Mouse (Mus musculus): ENCODE data around the gene Tbc1d19.

The Tbc1d19 gene

DNA sequence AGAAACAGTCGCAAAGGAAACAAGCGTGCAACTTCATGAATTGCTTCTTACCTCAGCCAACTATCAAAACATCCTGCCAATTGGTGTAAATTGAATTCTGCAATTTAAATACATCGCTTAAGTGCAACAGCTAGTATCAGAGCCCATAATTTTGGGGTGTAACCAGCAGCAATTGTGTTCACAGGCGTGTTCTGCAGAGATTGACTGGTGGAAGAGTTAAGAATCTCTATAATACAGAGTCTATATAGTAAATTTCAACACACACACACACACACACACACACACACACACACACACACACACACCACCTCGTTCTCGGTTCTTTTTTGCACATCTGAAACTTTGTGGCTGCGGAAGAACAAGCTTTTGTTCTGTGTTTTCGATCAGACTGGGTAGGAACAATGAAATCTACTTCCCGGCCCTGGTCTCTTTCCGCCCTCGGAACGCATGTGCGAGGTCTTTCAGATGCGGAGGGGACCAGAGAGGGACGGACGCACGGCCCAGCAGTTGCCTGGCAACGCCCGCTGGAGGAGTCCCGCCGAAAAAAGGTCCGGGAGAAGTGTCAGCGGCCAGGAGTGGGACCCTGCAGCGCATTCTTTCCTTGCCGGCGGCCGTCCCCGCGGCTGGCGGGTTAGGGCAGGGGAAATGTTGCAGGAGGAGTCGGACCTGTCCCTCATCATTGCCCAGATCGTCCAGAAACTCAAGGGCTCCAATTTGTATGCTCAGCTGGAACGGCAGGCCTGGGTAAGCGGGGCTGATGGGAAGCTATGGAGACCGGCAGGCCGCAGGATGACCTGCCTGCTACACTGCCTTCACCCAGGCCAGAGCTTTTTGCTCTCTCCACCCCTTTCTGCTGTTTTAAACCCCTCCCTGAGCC, at the start of gene Tbc1d19:
Gene Tbc1d19 (plus strand): TSS at position 492 of the 877 bp plus-strand sequence.
- peak; percentile 91 for DNase-seq

DNA sequence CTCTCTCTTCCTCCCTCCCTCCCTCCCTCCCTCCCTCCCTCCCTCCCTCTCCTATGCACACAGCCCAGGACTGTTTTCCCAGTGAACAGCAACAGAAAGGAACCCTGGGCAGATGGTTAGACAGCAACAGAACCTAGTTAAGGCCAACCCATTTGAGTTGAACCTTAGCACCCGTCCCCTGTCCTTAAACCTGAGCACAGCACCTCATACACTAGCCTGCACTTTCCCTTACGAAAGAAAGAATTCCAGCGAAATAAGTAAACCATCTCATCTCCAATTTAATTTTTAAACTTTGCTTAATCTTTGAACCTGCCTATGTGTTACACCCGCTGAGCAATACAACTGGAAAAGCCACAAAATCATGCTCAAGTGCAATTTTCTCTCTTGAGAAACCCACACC, 49.5 kb upstream of the Tbc1d19 start:
- DNase-seq = peak; percentile 60

DNA sequence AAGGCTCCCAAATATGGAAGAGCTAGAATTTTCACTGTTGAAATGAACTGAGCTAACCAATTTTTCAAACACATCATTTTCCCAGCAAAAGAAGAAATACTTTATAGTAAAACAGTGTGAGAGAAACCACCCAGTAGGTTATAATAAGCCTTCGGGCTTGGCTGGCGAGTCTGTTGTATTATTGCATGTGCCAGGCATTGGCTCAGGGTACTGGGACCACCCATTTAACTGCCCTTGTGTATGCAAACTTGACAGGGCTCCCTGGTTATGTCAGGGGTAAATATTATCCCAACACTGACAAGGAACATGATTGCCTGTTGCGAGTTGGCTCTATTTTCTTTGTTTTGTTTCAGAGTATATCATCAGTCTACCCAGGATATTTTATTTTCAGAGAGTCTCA, 48.5 kb upstream of the Tbc1d19 start:
- peak; percentile 27 for DNase-seq

DNA sequence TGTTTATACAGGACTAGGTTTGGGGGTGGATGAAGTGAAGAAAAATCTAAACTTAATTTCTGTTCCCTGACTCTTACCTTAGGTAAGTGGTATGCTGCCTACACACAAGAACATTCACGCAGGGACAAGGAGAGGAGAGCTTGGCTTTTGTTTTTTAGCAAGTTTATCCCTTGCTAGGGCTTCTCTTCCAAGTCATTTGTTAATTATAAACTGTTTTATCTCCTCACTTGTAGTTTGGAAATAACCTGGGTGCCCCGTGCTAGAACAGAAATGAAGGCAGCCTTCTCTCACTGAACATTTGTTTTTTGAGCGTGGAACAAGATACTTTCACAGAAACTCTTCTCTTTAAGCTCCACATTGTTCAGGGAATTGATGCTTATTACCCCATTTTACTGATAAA, 48.1 kb upstream of the Tbc1d19 start:
- DNase-seq = no peak

DNA sequence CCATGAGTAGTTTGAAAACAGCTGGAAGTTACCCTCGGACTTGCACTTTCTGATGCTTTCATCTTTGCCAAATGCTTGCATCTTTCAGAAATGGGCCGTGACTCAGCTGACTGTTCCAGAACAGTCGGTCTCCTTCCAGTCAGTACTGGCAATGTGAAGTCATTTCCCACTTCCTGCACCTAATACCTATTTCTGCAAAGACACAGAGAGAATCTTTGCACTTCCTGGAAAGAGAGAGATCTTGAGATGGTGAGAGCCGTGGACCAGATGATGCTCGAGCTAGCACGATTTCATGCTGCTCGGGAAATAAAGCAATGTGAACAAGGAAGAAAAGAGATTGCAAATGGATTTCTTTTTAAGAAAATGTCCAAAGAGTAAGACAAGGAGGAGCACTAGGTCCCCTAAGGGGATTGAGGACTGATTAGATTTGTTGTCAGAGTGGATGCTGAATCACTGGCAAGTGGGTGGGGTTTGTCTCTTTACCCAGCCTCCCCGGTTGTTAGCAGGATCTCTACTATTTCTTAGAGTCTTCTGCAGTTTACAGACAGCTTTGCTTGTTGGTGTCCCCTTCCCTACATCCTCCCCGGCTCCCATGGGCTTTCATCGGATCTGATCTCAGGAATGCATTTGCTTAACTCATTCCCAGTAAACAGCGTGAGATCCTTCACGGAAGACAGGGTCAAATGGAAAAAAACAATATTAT, 24.4 kb upstream of the Tbc1d19 start:
- DNase-seq = no peak

DNA sequence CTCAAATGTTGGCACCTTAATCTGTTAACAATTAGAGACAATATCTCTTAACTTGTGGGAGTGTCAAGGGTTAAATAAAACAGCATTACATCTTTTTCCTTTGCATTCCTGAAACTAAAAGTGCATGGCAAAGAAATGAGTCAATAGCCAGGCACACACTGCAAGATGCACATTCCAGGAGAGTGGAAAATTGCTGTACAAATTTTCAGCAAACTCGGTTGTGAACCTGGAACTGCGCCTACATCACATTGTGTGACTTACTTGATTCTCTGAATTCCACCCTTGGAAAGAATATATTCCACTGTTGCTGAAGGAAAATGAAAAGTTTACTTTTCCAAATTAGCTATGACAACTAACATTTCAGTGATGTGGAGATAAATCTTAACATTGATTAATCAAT, 8.0 kb upstream of the Tbc1d19 start:
- no peak for DNase-seq

DNA sequence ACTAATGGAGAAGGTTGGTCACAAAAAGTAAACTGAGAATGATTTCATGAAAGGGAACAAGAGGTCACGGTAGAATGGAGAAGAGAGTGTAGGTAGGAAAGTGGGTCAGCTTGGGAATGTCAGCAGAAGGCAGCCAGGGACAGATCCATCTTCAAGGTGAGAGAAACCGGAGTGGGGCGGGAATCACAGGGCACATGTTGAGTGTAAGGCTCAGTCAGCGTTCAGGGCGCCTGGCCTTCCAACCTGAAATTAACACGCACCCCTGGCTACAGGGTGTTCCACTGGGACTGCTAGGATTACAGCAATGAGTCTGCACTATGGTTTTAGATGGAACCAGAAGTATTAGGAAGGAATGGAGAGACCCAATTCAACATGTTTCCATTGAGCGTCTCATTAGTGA, 10.3 kb downstream of the Tbc1d19 start:
- no peak for DNase-seq

DNA sequence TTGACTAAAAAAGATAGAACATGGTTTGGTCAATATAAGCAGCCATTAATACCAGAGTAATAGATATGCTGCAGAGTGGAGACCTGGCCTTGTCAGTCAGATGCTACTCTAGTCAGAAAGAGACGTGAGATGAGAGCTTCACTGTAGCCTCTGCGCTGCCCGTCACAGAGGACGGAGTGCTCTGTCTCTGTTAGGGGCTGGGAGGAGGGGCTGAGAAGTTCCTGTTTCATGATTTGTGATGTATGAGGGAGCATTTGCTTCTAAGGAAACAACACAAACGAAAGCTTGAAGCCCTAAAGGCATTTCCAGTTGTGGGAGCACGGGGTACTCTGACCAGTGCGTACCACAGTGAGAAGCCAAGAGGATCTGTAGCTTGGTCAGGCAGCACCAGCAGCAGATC, 16.5 kb downstream of the Tbc1d19 start:
- DNase-seq = no peak

DNA sequence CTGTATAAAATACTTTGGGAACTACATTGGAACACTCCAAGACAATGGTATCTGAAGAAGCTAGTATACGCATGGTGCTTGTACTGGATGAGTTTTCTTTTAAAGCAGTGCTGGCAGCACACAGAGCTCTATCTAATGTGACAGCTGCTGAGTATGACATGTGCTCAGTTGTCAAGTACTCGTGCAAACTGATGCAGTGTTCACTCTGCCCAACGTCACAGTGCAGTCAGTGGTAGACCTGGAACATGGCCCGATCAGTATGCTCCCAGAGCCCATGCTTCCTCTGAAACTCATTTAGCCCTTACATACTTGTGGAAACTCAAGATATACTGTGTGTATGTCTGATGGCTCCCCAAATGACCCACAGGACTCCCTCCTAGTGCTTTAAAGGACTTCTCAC, 25.1 kb downstream of the Tbc1d19 start:
- no peak for DNase-seq

DNA sequence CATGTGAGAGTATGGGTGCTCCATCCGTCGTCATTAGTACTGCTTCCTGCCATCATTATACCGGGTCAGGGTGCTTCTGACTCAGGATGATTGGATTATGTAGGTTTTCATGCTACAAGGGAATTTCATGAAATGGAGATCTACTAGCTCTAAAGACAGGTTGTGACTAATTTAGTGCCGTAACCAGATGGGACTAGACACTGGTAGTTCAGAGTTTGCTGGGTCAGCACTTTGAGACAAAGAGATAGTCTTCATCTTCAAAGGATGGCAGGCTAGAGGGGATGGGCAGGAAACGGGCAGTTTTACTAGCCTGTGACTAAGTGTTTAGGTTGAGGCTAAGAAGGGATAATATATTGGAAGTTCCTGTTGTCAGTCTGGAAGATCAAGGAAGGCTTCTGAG, 31.9 kb downstream of the Tbc1d19 start:
- no peak for DNase-seq

DNA sequence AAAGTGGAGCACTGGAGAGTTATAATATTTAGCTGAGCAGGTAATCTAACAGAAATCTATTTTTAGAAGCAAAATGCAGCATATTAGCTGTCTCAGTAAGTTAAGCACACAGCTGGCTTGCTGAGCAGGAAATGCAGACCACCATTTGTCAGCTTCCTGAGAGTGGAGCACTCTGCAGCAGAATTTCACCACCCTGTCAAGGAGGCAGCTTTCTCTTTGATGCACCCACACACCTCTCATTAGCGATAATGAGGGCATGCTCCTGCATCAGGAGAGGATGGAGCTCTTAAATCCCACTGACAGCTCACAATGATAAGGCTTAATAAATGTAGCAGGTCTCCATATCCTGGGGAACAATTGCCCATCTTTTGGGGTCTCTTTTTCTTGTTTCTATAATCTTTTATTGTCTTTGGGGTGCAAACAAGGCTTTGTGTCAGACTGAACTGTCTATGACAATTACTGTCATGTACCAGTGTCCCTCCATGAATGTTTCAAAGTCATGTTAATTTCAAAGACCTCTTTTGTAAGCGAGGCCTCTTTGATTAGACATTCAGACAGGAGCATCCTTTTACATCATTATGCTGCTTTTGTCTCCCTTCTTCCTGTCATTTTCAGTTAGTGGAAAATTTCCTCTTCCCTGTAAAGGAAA, 39.0 kb downstream of the Tbc1d19 start:
- no peak for DNase-seq

DNA sequence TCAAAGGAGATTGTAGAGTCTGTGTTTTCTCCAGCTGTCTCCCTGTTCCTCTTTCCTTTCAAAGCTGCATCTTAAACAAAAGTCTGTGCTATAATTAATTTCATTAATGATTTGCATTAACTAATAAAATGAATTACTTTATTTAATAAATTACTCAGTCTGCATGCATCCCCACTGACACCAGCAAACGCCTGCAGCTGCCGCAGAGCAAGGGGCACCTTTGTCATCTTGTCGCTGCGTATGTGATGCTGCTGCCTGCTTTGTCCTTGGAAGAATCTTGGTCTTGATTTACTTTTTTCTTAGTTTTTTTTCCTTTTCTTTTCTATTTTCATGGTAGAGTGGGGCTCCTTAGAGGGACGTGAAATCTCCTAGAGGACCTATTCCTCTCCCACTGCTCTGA, 43.2 kb downstream of the Tbc1d19 start:
- DNase-seq = no peak

DNA sequence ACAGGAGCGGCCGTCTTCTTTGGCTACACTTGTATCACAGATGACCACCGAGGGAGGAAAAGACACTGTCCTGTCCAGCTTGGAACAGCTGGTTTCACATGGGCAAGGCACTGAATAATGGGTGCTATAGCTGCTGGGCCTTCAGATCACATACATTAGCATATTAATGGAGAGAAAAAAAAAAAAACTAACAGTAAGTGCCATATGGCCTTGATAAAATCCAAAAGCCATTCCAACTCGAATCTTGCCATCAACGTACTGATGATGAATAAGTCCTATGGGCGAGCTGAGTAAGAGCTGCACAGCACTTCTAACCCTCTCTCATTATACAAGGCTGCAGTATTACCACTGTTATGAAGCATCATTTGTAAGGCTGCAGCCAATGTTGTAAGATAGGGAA, 45.2 kb downstream of the Tbc1d19 start:
- no peak for DNase-seq

DNA sequence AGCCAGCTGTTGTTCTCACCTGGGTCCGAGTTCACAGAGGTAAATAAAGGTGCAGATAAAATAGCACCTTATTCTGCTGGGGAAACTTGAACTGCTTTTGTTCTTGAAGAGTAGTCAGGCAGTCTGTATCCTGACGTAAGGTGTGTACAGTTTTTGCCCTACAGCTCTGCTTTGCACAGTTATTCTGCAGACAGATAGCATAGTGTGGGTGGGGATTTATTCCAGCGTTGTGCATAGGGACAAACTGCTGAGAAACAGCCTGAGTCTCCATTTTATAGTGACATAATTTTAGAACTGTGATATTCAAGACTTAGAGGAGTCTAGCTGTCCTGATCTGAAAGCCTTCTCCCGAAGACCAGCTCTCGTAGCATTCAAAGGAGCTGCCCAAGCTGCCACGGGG, 46.6 kb downstream of the Tbc1d19 start:
- no peak for DNase-seq

DNA sequence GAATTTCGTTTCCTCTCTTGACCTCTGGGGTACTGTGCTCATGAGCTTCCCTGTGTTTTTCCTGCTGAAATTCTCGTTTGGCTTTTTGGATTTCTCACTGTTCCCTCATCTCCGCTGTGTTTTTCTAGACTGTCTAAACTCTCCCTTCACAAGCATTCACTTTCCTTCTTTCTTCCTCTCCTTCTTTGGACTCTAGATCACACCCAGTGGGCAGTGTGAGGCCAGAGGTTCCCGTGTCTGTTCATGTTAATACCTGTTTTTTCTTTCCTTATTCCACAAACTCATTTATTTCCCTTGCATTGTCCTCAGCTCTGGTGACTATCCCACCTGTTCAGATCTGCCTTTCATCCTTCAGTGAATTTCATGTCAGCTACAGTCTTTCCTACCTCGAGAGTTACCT, 55.7 kb downstream of the Tbc1d19 start:
- no peak for DNase-seq

DNA sequence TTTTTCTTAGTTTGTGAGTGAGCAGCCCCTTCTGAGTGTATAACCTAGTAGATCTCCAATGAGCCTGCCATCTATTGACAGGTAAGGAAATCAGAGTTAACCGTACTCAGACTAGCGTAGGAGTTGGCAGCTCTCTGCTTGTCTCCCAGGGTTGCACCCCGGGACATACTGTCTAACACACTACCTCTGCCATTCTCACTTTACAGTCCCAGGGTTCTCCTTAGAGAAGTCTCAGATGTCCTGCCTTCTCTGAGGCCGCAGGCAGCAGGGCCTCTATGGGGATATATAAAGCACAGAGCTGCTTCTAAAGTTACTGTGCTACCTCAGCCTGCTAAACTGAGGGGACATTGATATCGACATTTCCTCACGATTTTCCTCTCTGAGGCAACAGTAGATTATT, 56.6 kb downstream of the Tbc1d19 start:
- DNase-seq = no peak

DNA sequence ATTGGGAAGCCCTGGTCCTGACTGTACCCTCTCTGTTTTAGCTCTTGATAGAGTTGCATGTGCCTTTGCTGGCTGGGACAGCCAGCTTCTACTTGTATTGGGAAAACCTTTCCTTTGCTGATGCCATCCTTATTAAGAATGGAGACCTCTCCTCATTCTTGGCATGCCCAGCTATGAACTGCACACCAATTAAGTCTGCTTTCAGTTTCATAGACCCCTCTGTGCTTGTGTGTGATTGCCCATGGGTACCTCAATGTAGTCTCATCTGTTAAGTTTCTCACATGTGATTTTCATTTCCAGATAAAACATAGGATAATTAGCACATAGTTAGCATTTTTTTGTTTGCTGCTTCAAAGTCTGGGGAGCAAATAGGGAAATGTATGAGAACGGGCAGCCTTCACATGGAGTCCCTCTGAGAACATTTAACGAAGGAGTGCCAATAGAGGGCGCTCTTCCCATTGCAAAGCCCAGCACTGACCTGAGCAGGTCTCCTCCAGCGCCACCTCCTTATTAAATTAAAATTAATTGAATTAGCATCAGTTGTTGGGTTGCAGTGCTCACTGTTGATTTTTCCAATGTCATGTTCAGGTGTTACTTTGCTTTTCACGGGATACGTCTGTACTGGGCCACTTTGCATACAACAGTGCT, 62.4 kb downstream of the Tbc1d19 start:
- DNase-seq = peak; percentile 75

DNA sequence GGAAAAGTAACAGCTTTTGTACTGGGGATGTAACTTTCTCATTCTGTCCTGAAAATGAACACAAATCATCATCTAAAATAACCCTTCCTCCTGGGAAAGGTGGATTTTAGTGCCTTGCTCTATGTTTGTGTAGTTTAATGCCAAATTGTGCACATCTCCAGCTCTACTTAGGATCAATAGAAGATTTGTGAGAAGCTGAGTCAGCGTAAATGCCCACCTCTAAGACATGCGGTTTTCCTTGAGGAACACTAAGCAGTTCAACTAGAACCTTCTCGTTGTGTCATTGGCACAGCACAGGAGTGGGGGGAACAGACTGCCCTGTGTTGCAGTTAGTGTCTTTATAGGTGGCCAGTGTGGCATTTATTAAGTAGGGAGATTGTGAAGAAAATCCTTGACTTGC, 65.6 kb downstream of the Tbc1d19 start:
- DNase-seq = no peak

DNA sequence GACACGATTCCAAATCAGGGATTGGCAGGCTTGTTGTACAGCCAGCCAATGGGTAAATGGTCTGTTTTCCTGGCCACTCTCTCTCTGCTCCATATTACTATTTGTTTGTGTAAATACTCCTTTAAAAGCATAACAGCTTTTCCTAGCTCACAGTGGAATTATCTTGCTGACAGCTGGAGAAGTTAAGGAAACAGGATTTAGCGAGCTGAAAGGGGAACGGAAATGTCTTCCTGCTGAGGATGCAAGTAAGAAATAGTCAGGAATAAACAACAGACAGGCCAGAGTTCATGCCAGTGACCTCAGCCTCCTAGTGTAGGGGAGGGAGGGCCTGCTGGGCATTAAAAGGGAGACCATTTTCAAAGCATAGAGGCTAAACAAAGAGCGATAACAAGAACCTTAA, 71.3 kb downstream of the Tbc1d19 start:
- DNase-seq = peak; percentile 67

DNA sequence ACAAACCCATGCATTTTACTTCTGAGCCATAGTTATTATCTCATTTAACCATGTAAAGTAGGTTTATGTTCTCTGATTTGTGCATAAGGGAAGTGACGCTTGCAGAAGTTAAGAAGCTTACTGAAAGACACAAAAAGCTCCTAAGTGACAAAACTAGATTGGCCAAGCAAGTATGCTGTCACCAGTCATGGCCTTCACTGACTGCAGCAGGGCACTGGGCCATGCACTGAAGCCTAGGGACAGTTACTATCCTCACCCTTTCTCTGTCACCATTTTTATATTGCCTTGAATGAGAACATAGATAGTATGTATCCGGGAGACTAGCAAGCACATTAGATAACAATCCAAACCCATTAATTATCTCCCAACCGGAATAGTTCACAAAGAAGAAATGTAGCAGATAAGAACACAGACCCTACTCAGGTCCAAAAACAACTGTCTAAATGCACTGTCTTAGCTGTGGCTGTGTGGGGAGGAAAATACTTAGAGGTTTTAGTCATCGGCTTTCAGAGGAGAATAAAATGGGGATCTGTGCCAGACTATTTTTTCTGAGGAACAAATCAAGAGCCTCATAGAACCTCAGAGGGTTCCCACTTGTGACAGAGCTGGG, 72.1 kb downstream of the Tbc1d19 start:
- peak; percentile 30 for DNase-seq

DNA sequence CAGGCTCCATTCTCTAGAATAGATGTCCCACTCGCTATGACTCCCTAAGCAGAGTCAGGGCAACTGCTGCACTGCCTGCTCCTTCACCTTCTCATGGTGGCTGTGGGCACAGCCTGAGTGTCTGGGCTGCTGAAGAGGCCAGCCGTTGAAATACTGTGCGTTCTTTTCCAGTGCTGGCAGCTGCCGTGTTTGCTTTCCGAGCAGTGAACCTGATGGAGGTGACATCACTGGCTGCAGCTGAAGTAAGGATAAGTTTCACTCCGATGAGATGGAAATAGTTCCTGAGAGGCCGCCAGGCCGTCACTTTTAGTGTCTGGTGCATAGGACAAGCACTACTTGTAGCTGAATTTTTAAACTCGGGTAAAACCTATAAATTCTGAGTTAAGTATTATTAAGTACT, 92.0 kb downstream of the Tbc1d19 start:
- DNase-seq = no peak

DNA sequence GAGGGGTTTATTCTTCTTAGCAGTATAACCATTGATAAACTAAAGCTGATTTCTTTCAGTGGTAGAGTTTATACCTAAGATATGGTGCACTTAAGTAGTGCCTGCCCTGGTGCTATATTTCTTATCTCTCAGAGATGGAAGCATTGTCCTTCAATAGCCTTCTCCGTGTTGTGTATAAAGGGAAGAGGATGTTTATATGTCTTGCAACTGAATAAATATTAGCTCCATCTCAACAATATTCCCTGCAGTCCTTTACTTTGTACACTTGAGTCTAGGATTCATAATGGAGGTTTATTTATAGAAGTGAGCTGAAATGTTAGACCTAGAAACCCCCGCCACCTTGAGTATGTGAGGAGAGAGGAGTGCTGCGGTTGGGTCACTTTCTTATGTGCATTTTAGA, 93.4 kb downstream of the Tbc1d19 start:
- DNase-seq = no peak

DNA sequence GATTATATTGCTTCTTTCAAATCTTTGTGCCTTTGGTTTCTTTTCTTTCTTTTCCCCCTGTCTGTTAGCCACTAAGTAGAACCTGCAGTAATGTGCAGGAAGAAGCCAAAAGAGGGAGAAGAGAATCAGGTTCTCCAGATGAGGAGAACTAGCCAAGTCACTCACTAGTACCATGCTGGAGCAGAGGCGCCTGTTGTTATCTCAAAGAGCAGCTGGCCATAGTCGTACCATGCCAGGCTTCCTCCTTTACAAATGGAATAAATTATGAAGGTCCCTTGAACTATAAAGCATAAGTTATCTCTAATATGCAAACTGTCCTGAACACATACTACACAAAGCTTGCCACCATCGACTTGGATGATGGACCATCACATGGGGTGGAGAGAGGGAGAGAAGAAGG, 99.8 kb downstream of the Tbc1d19 start:
- DNase-seq = no peak
